Mouse (Mus musculus) heart, embryonic 10.5 days (tissue): Measurements from ENCODE around the gene Cecr2. TPM values are rescaled to one million over a fixed set of nuclear protein-coding genes. Genes with fewer than 3 reads are reported as not detected.

ENCODE experiments used
- DNase-seq: peaks from one replicate; pipeline ENCODE4 v3.0.0-alpha.2; 2017; ENCODE audit warnings: low spot score
- H3K27ac ChIP-seq: fragments of 300-500 bp; sonication (generic); 2 replicates; pipeline ENCODE4 v1.5.1; 2016; ENCODE audit warnings: mild to moderate bottlenecking
- H3K27me3 ChIP-seq: fragments of 300-500 bp; sonication (generic); 2 replicates; pipeline ENCODE4 v1.6.1; 2016; ENCODE audit warnings: mild to moderate bottlenecking; ENCODE audit not compliant: poor library complexity, insufficient read depth, severe bottlenecking
- H3K36me3 ChIP-seq: fragments of 300-500 bp; sonication (generic); 2 replicates; pipeline ENCODE4 v1.6.1; 2016; ENCODE audit warnings: mild to moderate bottlenecking, moderate library complexity
- H3K4me1 ChIP-seq: fragments of 300-500 bp; sonication (generic); 2 replicates; pipeline ENCODE4 v1.6.1; 2016; ENCODE audit warnings: mild to moderate bottlenecking
- H3K4me3 ChIP-seq: fragments of 300-500 bp; sonication (generic); 2 replicates; pipeline ENCODE4 v1.5.1; 2016; ENCODE audit warnings: mild to moderate bottlenecking, moderate library complexity
- H3K9me3 ChIP-seq: fragments of 300-500 bp; sonication (generic); 2 replicates; pipeline ENCODE4 v1.6.1; 2016; ENCODE audit warnings: mild to moderate bottlenecking, moderate library complexity
- WGBS: fragments of 180-500 bp; shearing (Covaris S2); methylation state at CpG from one replicate; pipeline ENCODE4 v1.1.7; 2016; 5-methylcytosine and 5-hydroxymethylcytosine counted together
- microRNA-seq: library from miRNA; unstranded; fragments of <30 nt; microRNA quantifications from one replicate; pipeline ENCODE4, GENCODE M21; 2017
- polyA plus RNA-seq: library from polyadenylated mRNA; unstranded; fragments of >200 nt; fragmentation: Nextera tagmentation; extraction: Ambion mirVana; gene quantifications from 2 replicates; pipeline ENCODE4 v1.2.1, GENCODE M21; 2016

Cecr2 gene
- polyA plus RNA-seq, 1 experiment from 2014 or later: 5.2 TPM

- H3K36me3 ChIP-seq: peaks cover 25% of the 10 kb centered on the region
- H3K4me1 ChIP-seq: peaks cover 13% of the 10 kb centered on the region
- no peak overlapping the region for H3K4me3 ChIP-seq
- no peak overlapping the region for H3K27ac ChIP-seq
- DNase-seq: no peak
- H3K27me3 ChIP-seq: no peaks in the 10 kb centered on the region
- H3K9me3 ChIP-seq: no peaks in the 10 kb centered on the region
- 97% methylated on average over 2 of the region's 2 CpGs for WGBS
Observed at GRCm38 (mm10) chr6:120819294-120819693, 153.1 kb downstream of the Cecr2 start.

DNA sequence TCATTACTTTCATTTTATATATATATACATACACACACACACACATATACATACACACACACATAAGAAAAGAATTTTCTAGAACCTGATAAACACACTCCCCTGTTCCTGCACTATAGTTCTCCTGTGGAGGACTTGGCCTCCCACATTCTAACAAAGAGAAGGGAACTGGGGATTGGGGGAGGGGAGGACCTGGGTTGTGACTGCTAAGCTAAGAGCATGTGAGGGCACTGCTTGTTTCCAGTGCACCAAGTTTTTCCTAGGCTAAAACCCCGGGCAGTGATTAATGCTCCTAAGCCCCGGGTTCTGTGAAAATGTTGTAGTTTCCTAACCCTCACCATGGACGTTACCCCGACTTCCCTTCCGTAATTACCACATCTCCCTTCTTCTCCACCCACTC is 154.0 kb downstream of the Cecr2 start:
- 0 out of 2 replicates have a peak overlapping the region, but pooled peaks have one; percentile 81 for H3K4me3 ChIP-seq
- no peak for DNase-seq
- H3K36me3 ChIP-seq: peaks cover 25% of the 10 kb centered on the region
- H3K4me1 ChIP-seq: peaks cover 13% of the 10 kb centered on the region
- no peaks in the 10 kb centered on the region for H3K9me3 ChIP-seq
- WGBS: 89% methylated on average over 5 of the region's 5 CpGs
- H3K27ac ChIP-seq: no peak overlapping the region
- no peaks in the 10 kb centered on the region for H3K27me3 ChIP-seq

Small RNAs within 50 kb of the gene (microRNA-seq; reads per million reads assigned to microRNA genes)
- gene Gm25193: not detected

Other genes with a start within 250 kb of the Cecr2 start
- gene Il17ra, start 203.1 kb upstream of the Cecr2 start, polyA plus RNA-seq: 4.6 and 6.5 TPM in 2 replicates
- gene Tmem121b, start 172.6 kb upstream of the Cecr2 start, polyA plus RNA-seq: 0.03 and 0.07 TPM in 2 replicates
- 20.5 and 20.6 TPM in 2 replicates for gene Hdhd5, start 135.1 kb upstream of the Cecr2 start, polyA plus RNA-seq
- gene Slc25a18, start 107.2 kb downstream of the Cecr2 start, polyA plus RNA-seq: 0.12 and 0.13 TPM in 2 replicates
- 135 and 144 TPM in 2 replicates for gene Atp6v1e1, start 156.4 kb downstream of the Cecr2 start, polyA plus RNA-seq
- 30.9 and 36.8 TPM in 2 replicates for gene Bcl2l13, start 169.8 kb downstream of the Cecr2 start, polyA plus RNA-seq